Mouse (Mus musculus): ENCODE data around the gene H2-Aa.

GRCm38 (mm10) chr17:34236691-34237090 lies 50.9 kb downstream of the H2-Aa start:
- TF ChIP-seq CTCF (IDR thresholded peaks at IDR 0.05): no peak
- no peak for TF ChIP-seq EP300 (IDR thresholded peaks at IDR 0.05)

Data from lung, postnatal 0 days (tissue).